Mouse (Mus musculus): ENCODE results near the gene Podn. TPM values are rescaled to one million over a fixed set of nuclear protein-coding genes. Genes with fewer than 3 reads are reported as not detected.

Gene Podn
- polyA plus RNA-seq, 1 experiment: 1.0 TPM

DNA sequence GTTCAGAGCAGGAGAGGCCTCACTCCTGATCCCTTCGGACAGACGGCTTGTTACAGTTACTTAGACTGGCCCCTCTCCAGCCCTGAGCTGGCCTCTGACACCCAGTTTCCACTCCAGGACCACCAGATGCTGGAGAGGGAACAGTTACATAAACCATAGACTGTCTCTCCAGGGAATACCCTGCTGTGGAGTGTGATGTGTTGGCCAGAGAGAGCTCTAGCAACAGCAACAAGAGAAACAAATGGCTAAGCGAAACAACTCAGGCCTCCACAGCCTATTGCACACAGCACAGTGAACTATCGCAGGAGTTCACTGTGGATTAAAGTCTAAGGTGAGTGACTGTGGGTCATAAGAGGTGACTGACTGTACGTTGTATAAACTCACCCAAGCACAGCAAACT, 71.6 kb downstream of the Podn start:
- H3K27ac ChIP-seq (ENCODE audit: insufficient read depth, low read length): no peak overlapping the region
- TF ChIP-seq POLR2A (IDR thresholded peaks at IDR 0.05; ENCODE audit: borderline replicate concordance, insufficient read depth, low read length): no peak
- no peak for TF ChIP-seq CTCF (IDR thresholded peaks at IDR 0.05; ENCODE audit: borderline replicate concordance, insufficient read depth, low read depth, low read length)
- DNase-seq: no peak
- WGBS: 84% methylated on average over 5 of the region's 5 CpGs
- peaks cover 11% of the 10 kb centered on the region; the same call in 1 of the 2 replicates for H3K4me1 ChIP-seq (ENCODE audit: control insufficient read depth, insufficient read depth, low read length)
- no peaks in the 10 kb centered on the region for H3K27me3 ChIP-seq (ENCODE audit: control insufficient read depth, insufficient read depth, low read length)
- H3K4me3 ChIP-seq (replicated peaks; ENCODE audit: insufficient read depth, low read depth, low read length): no peak overlapping the region

DNA sequence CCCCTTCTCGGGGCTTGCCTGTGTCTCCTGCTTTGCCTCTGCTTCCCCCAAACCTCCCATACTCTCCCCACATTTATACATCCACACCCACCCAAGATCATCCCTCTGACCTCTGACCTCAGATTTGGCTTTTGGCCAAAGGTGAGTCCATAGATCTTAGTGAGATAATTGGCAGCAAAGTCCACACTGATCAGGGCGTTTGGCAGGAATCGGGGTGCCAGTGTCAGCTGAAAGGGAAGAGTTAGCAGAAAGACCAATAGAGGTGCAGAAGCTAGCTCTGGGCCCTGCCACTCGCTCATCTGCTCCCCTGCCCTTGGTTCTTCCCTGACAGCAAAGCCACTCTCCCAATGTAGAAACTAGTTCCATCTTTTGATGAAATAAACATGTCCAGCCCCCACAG, 73.1 kb downstream of the Podn start:
- no peak for DNase-seq
- no peak for TF ChIP-seq POLR2A (IDR thresholded peaks at IDR 0.05; ENCODE audit: borderline replicate concordance, insufficient read depth, low read length)
- no peak for TF ChIP-seq CTCF (IDR thresholded peaks at IDR 0.05; ENCODE audit: borderline replicate concordance, insufficient read depth, low read depth, low read length)
- H3K4me3 ChIP-seq (replicated peaks; ENCODE audit: insufficient read depth, low read depth, low read length): no peak overlapping the region
- peaks cover 19% of the 10 kb centered on the region; the same call in 1 of the 2 replicates for H3K4me1 ChIP-seq (ENCODE audit: control insufficient read depth, insufficient read depth, low read length)
- WGBS: 97% methylated on average over 4 of the region's 4 CpGs
- no peak overlapping the region for H3K27ac ChIP-seq (ENCODE audit: insufficient read depth, low read length)
- H3K27me3 ChIP-seq (ENCODE audit: control insufficient read depth, insufficient read depth, low read length): no peaks in the 10 kb centered on the region

- DNase-seq: no peak
- Histone ChIP-seq H3K27me3 (ENCODE audit: control insufficient read depth, insufficient read depth, low read length) (no peaks in the 10 kb centered on the region), H3K4me3 (replicated peaks; ENCODE audit: insufficient read depth, low read depth, low read length) (no peak overlapping the region), H3K4me1 (ENCODE audit: control insufficient read depth, insufficient read depth, low read length) (peaks cover 19% of the 10 kb centered on the region; the same call in 1 of the 2 replicates), H3K27ac (ENCODE audit: insufficient read depth, low read length) (no peak overlapping the region)
- no peak for TF ChIP-seq POLR2A (IDR thresholded peaks at IDR 0.05; ENCODE audit: borderline replicate concordance, insufficient read depth, low read length)
- no peak for TF ChIP-seq CTCF (IDR thresholded peaks at IDR 0.05; ENCODE audit: borderline replicate concordance, insufficient read depth, low read depth, low read length)
- WGBS: 83% methylated on average over 6 of the region's 6 CpGs
Observed at GRCm38 (mm10) chr4:108020178-108020577, 76.1 kb downstream of the Podn start.

GRCm38 (mm10) chr4:108018961-108019921, 77.0 kb downstream of the Podn start:
- no peak for DNase-seq
- no peak overlapping the region for H3K4me3 ChIP-seq (replicated peaks; ENCODE audit: insufficient read depth, low read depth, low read length)
- peaks cover 19% of the 10 kb centered on the region; the same call in 1 of the 2 replicates for H3K4me1 ChIP-seq (ENCODE audit: control insufficient read depth, insufficient read depth, low read length)
- H3K27ac ChIP-seq (ENCODE audit: insufficient read depth, low read length): no peak overlapping the region
- TF ChIP-seq POLR2A (IDR thresholded peaks at IDR 0.05; ENCODE audit: borderline replicate concordance, insufficient read depth, low read length): no peak
- no peak for TF ChIP-seq CTCF (IDR thresholded peaks at IDR 0.05; ENCODE audit: borderline replicate concordance, insufficient read depth, low read depth, low read length)
- H3K27me3 ChIP-seq (ENCODE audit: control insufficient read depth, insufficient read depth, low read length): no peaks in the 10 kb centered on the region
- WGBS: 56% methylated on average over 14 of the region's 14 CpGs

- no peak for DNase-seq
- peaks cover 19% of the 10 kb centered on the region; the same call in 1 of the 2 replicates for H3K4me1 ChIP-seq (ENCODE audit: control insufficient read depth, insufficient read depth, low read length)
- no peak for TF ChIP-seq CTCF (IDR thresholded peaks at IDR 0.05; ENCODE audit: borderline replicate concordance, insufficient read depth, low read depth, low read length)
- TF ChIP-seq POLR2A (IDR thresholded peaks at IDR 0.05; ENCODE audit: borderline replicate concordance, insufficient read depth, low read length): no peak
- 67% methylated on average over 10 of the region's 10 CpGs for WGBS
- H3K27ac ChIP-seq (ENCODE audit: insufficient read depth, low read length): no peak overlapping the region
- no peaks in the 10 kb centered on the region for H3K27me3 ChIP-seq (ENCODE audit: control insufficient read depth, insufficient read depth, low read length)
- H3K4me3 ChIP-seq (replicated peaks; ENCODE audit: insufficient read depth, low read depth, low read length): no peak overlapping the region
Observed at GRCm38 (mm10) chr4:108018241-108018923, 77.9 kb downstream of the Podn start.

DNA sequence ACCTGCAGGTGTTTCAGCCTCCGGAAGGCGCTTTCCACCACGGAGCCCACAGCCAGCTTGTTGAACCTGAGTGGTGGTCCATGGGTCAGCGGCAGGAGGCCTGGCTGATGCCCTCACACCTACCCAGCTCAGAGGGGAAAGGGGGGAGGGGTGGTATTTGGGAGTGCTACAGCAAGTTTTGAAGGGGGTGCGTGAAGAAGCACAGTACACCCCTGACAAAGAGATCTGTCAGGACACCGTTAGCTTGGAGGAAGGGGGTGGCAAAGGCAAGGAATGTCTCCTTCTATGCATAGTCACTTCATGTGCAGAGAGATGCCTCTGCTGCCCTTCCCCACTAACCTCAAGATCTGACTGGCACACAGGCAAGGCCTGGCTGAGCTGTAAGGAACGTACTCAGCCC, 78.4 kb downstream of the Podn start:
- Histone ChIP-seq H3K27ac (ENCODE audit: insufficient read depth, low read length) (no peak overlapping the region), H3K27me3 (ENCODE audit: control insufficient read depth, insufficient read depth, low read length) (no peaks in the 10 kb centered on the region), H3K4me3 (replicated peaks; ENCODE audit: insufficient read depth, low read depth, low read length) (no peak overlapping the region), H3K4me1 (ENCODE audit: control insufficient read depth, insufficient read depth, low read length) (peaks cover 19% of the 10 kb centered on the region; the same call in 1 of the 2 replicates)
- WGBS: 90% methylated on average over 7 of the region's 7 CpGs
- DNase-seq: no peak
- no peak for TF ChIP-seq CTCF (IDR thresholded peaks at IDR 0.05; ENCODE audit: borderline replicate concordance, insufficient read depth, low read depth, low read length)
- TF ChIP-seq POLR2A (IDR thresholded peaks at IDR 0.05; ENCODE audit: borderline replicate concordance, insufficient read depth, low read length): no peak

GRCm38 (mm10) chr4:108016321-108016720, 79.9 kb downstream of the Podn start:
- Histone ChIP-seq H3K27me3 (ENCODE audit: control insufficient read depth, insufficient read depth, low read length) (no peaks in the 10 kb centered on the region), H3K27ac (ENCODE audit: insufficient read depth, low read length) (no peak overlapping the region), H3K4me1 (ENCODE audit: control insufficient read depth, insufficient read depth, low read length) (peaks cover 9% of the 10 kb centered on the region; the same call in 1 of the 2 replicates), H3K4me3 (replicated peaks; ENCODE audit: insufficient read depth, low read depth, low read length) (no peak overlapping the region)
- TF ChIP-seq CTCF (IDR thresholded peaks at IDR 0.05; ENCODE audit: borderline replicate concordance, insufficient read depth, low read depth, low read length) (no peak), POLR2A (IDR thresholded peaks at IDR 0.05; ENCODE audit: borderline replicate concordance, insufficient read depth, low read length) (no peak)
- WGBS: 56% methylated on average over 3 of the region's 3 CpGs
- peak; percentile 49 to 75 for DNase-seq

All from cerebellum, adult 2 months (tissue).